Mouse (Mus musculus) lung, postnatal 25 days (tissue): ENCODE measurements around the gene Tbr1.

Experiments used
- DNase-seq: peaks from one replicate; pipeline ENCODE4 v3.0.0; 2022; ENCODE audit warnings: low spot score

Gene Tbr1

DNA sequence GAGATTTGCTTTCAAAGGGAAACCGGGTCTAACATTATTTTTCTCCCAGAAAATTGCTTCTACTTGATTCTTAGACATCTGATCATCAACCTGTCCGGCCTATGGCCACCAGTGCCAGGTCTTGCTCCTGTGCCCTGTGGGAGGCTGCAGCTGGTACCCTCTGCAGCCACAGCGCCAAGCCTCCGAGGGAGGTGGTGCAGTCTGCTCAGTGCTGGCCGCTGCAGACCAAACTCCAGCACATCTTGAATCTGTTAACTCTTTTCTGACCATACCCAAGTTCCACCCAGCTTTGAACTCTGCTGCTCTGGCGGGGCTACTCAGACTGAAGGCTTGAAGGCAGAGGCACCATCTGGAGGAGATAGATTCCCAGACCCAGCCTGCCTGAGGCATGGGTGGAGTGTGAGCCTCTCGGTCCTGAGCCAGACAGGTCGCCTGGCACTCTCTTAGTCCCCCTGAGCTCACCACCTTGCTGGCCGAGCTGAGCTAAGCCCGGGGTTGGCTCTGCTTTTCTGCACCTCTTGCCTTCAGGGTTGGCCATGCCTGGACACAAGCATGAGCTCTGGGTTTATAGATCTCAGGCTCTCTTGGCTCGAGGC is at the start of gene Tbr1:
Tbr1 (plus strand) TSS at position 275 of the 596 bp plus-strand sequence.
- no peak for DNase-seq

DNA sequence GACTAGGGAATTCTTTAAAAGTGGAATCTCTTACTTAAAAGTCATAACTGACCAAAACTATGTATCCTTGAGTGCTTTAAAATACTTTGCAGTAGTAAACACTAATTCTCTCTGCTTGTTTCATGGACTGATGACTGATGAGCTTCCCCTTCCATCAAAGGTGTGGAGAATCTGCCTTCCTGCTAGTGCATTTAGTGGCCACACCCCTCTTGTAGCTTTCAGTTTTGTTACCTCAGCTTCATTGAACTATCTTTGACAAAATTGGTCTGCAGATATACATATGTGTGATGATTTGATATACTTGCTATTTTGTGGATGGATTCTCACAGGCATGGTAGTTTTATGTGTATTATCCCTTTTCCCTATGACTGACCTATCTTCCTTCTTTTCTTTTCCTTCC is 47.7 kb upstream of the Tbr1 start:
- DNase-seq = no peak

DNA sequence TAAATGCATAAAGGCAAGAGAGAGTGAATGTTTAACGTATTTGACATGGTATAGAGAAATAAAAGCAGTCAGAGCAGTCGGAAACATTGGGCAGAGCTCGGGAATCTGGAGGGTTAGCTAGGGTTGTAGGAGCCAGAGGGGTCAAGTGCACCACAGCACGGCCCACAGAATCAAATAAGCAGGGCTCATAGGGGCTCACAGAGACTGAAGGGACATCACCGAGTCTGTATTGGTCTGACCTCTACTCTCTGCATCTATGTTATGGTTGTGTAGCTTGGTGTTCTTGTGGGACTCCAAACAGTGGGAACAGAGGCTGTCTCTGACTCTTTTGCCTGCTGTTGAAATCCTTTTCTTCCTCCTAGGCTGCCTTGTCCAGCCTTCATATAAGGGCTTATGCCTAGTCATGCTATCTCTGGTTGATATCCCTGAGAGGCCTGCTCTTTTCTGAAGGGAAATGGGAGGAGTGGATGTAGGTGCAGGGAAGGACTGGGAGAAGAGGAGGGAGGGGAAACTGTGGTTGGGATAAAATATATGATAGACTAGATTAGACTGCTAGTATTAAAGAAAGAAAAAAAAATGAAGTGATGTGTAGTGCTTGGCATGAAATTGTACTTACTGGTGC is 43.4 kb upstream of the Tbr1 start:
- no peak for DNase-seq

DNA sequence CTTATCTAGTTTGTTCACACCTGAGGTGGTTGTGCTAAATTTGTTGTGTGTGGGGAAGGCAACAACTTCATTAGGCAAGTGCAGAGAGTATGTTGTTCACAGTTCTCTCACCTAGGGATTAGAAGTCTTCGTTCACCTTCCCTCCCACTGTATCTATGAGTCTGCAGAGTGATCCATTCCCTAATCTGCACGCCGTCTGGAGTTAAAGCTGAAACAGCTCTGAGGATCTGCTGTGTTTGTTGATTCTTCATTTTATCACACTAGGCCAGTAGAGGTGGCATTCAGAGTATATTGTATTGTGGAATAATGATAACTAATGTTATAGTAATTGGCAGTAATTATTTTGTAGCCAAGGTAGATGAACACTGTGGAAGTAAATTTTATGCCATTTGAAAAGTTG is 42.7 kb upstream of the Tbr1 start:
- no peak for DNase-seq

DNA sequence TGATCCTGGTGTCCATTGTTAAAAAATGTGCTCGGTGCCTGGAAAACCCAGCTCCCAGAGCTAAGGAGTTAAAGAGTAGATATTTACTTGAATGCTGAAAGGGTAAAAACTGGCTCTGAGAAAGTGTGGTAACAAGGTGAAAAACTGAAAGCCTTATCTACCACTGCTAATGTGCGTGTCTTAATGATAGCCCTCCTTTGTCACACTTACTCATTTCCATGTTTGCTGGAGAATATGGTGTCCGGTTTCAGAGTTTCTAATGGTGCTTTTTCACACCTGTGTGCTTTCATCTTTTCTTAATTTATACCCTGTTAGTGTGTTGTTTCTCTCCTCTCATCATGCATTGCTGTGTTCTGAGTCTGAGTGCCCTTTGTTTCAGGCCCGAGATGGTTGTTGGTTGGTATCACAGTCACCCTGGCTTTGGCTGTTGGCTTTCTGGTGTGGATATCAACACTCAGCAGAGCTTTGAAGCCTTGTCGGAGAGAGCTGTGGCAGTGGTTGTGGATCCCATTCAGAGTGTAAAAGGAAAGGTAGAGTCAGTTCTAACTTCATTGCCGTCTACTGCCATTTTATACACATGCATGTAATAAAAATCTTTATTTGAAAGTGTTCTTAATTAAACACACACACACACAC is 38.1 kb upstream of the Tbr1 start:
- DNase-seq = no peak

DNA sequence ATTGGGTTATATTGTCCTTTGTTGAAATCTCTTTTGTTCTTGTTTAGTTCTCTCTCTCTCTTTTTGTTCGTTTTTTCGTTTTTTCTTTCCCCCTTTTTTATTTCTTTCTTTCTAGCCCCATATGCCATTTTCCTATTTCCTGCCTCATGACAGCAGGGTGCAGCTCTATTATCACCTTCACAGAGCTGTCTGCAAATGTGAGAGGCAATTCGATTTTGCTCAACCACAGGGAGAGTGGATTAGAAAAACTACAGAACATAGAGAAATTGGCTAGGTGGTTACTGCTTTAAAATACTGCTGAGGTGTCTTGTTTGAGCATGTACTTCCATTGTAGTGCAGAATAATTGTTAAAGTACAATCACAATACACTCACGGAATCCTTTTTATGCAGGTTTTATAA is 37.2 kb upstream of the Tbr1 start:
- no peak for DNase-seq

DNA sequence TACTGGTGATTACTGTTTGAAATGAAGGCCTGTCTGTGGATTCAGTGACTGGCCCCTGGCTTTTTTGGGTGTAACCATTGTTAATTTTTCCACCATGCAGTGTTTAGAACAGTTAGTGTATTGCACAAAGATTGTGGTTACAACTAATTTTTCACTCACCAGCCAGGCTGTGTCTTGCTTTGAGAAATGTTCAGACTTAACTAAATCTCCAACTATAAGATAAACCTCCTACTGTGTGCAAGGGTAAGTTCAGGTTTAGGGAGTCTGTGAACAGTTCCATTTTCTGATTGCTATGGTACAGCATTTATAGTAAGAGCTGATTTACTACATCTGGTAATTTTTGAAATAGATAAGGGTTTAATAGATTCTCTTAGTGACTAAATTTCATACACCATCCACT is 21.9 kb upstream of the Tbr1 start:
- DNase-seq = no peak

DNA sequence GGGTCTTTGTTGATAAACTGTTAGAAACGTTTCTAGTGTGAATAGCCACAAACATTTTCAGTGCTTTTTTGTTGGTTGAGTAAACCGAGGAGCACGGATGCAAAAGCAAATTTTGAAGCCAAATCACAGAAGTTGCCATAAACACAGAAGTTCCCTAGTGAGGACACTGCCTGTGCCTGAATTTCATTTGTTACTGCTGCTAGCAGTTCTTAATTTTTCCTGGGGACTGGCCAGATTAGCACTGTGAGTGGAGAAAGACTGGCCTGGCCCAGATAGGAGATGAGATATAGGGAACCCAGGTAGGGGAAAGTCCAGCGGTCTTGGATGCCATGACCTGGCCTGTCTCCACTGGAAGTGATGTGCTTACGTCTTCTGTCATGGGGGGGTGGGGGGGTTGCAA is 7.8 kb upstream of the Tbr1 start:
- DNase-seq = no peak

DNA sequence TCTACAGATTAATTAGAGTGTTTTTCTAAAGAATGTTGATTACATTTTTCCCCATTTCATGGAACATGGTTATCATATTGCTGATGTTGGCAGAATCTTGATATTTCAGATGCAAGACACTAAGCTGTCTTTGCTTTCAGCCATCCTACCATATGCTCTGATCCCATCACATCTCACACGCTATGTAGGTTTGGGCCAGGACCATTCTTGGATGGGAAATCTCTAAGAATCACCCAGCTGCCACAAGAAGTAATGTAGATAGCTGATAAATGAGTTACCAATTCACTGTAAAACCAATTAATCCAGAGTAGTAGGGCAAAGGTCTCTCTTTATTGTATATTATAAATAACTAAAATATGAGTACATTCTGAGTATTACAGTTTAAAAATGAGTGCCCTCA is 4.7 kb upstream of the Tbr1 start:
- DNase-seq = no peak

DNA sequence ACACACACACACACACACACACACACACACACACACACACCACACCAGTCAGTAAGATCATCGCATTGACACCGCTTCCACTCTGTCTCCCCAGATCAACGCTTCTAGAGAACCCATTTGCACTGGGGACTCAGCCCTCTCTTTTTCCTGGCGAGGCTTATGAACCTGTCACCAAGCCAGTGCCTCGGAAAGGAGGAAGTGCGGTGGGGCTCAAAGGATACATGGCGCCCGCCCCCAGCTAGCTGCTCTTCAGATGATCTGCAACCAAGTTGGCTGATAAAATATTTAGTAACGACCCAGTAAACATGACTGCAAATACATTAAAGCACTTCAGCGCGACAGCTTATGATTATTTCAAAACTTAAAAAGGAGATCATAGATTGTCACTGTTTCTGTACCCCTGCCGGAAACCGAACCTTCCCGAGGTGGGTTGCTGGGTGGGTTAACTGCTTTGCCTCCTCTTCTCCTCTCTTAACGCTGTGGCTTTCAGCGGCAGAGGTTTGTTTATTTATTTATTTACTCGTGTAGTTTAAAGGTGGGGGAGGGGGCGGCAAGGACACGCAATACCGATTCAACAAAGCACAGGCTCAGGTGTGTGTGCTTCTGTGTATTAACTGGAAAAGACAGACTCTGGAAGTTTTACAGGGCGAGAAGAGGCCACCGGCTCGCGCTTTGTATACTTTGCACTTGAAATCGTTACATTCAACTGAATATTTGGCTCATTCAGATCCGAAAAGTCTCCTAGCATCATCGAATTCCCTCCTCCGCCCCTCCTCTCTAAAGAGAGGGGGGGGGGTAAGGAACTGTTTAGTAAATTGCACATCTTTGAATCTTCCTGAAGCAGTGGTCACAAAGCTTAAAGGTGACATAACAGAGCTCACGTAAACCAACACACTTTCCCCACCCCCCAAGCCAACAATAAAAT is 975 bp downstream of the Tbr1 start:
- DNase-seq = no peak

DNA sequence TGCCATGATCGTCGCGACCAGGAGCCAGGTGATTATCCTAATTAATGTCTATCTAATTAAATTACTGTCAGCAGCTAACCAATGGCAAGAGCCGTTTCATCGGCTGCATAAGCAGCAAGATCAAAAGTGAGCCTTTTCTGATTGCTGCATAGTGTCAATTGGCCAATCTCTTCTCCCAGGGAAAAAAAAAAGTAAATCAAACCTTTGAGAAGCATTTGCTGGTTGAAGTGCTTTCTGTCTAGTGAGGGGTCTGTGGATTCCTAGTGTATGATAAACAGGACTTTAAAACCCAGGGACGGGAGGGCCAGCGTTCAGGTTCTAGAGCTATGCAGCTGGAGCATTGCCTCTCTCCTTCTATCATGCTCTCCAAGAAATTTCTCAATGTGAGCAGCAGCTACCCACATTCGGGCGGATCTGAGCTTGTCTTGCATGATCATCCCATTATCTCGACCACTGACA is 1.7 kb downstream of the Tbr1 start:
- no peak for DNase-seq

DNA sequence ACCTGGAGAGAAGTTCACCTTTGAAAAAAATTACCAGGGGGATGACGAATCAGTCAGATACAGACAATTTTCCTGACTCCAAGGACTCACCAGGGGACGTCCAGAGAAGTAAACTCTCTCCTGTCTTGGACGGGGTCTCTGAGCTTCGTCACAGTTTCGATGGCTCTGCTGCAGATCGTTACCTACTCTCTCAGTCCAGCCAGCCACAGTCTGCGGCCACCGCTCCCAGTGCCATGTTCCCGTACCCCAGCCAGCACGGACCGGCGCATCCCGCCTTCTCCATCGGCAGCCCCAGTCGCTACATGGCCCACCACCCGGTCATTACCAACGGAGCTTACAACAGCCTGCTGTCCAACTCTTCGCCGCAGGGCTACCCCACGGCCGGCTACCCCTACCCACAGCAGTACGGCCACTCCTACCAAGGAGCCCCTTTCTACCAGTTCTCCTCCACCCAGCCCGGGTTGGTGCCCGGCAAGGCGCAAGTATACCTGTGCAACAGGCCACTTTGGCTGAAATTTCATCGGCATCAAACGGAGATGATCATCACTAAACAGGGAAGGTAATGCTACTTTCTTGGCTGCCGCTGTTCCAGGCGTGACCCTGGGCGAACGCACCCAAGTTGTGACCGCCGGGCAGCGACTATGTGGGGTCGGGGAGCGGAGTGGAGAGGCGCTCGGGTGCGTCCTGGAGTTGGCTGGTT is 2.3 kb downstream of the Tbr1 start:
- DNase-seq = no peak

DNA sequence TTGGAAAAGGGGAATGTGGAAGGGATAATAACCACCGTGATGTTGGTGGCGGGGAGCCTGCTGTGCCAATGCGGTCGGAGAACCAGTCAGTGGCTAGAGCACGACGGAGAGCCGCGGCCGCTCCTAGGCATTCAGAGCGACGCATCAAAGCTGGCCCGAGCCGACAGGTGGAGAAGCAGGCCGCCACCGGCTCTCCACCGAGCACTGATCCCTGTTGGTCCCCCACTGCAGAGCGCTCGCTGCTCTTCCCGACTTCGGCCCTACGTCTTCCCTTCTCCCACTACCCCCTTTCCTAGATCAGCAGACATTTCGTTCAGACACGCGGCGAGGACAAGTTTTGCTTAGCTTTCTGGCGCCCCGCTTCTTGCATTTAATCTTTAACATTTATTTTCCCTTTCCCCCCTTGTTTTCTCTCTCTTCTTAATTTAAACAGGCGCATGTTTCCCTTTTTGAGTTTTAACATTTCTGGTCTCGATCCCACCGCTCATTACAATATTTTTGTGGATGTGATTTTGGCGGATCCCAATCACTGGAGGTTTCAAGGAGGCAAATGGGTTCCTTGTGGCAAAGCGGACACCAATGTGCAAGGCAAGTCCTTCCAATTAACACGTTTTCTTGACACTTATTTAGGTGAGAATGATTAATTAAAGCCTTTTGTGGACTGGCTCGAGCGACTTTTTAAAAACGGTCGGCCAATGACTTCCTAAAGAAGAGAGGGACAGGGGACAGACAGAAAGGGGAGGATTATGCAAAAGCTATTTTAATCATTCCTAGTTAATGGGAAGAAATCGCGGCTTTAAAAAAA is 3.0 kb downstream of the Tbr1 start:
- no peak for DNase-seq

DNA sequence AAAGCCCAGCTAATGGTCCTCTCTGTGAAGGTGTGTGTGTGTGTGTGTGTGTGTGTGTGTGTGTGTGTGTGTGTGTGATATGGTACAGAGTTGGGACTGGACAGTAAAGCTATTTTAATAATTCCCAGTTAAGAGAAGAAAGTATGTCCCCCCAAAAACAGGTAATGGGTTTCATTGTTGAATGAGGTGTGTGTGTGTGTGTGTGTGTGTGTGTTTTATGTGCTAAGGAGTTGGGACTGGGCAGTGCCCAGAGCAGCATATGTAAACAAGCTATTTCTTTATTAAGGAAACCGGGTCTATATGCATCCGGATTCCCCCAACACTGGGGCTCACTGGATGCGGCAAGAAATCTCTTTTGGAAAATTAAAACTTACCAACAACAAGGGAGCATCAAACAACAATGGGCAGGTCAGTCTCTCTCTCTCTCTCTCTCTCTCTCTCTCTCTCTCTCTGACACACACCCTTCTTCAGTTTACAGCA is 3.7 kb downstream of the Tbr1 start:
- no peak for DNase-seq

DNA sequence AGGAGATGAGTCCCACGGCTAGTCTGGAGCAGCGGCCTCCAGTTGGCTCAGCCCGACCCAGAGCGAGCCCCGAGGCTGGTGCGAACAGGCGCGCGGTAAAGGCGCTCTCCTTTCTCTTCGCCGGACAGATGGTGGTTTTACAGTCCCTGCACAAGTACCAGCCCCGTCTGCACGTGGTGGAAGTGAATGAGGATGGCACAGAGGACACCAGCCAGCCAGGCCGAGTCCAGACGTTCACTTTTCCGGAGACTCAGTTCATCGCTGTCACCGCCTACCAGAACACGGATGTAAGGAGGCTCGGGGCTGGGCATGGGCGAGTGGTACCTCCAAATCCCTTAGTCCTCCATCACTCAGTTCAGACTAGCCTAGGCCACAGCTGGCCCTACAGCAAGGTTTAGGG is 4.4 kb downstream of the Tbr1 start:
- DNase-seq = no peak

DNA sequence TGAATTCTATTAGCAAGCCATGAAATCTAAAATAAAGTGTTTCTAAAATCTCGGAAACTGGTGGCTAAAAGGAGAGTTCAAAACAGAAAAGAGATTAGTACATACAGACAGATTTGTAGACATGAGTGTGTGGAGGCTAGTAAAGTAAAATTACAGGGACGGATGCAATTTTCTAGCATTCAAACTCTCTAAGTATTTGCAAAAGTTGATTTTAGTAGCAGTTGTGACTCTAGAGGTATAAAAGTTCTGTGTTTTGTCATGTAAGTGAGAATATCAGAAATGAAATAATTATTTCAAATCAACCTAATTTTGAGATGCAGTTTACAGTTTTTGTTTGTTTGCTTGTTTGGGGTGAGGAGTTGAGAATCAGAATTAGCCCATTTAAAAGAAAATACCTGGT is 5.1 kb downstream of the Tbr1 start:
- no peak for DNase-seq

DNA sequence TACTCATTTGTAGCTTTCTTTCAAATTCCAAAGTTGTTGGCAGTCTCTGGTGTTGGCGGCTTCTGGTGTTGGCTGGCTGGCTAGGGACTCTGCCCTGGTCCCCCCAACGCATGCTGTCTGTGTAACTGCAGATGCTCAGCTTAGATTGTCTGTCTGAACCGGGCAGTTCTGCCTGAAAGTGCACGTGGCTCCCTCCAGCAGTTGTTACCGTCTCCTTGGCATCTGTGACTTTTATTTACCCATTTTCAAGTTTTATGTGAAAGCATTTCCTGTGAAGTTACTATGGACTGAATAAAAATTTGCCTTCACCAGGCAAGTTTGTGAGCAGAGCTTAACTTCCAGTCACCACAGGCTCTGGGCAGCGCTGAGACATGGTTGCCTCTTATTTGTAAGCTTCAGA is 6.0 kb downstream of the Tbr1 start:
- DNase-seq = no peak

DNA sequence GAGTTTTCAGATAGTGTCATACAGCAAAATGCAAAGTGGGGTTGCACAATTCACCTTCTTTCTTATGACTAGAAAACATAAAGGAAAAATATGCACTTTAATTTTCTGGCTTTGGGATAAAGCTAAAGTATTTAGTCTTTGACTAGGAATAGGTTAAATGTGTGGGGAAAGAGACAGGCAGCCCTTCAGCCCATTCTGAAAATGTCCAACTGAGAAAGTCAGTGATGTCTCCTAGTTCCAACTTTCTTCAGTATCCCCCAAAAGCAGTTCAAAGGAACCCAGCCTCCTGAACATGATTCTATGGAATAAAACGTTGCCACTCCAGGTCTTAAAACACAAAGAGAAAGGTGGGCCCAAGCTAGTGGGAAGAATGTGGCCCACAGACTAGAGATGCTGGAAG is 6.7 kb downstream of the Tbr1 start:
- DNase-seq = no peak

DNA sequence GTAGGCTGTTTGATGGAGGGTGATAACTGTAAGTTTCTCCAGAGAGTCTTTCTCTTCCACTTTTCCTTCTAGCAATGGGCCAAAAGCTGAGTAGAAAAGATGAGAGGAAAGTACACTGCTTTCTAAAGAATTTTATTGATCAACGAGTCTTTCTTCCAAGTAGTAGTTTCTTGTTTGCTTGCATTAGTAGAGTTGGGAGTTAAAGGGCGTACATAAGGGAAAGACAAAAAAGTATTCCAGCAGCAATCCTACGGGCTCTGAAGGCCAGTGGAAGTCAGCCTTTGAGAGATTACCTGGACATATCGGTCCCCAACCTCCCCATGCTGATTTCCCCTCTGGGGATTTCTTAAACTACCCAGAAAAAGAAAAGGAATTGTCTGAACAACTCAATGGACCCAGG is 8.0 kb downstream of the Tbr1 start:
- no peak for DNase-seq

DNA sequence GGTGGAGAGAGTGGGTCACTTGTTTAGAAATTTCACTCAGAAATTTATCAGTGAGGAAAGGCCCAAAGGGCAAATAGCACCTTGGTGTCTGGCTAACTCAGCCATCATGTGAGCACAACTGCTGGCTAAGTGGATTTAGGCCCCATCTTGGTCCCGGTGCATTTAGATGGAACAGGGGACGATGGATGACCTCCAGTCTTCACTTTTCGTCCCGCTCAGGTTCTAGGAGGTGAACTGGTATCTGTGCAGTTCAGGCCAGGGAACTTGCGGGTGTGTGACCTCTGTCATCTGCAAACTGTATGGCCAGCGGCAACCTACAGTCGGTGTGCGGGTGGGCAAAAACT is 8.4 kb downstream of the Tbr1 start:
- DNase-seq = no peak
